Mouse (Mus musculus) neural tube, embryonic 13.5 days (tissue): ENCODE data around the gene Fgfbp3. TPM values are rescaled to one million over a fixed set of nuclear protein-coding genes. Genes with fewer than 3 reads are reported as not detected.

ENCODE experiments used
- ATAC-seq: fragments of 200-750 bp; cut with Nextera tagmentation; 2 replicates; pipeline ENCODE4 v1.8.0; 2017; ENCODE audit warnings: low read depth, mild to moderate bottlenecking, moderate TSS enrichment, moderate library complexity
- H3K27ac ChIP-seq: fragments of 300-500 bp; sonication (generic); replicated peaks from 2 replicates; pipeline ENCODE4 v1.5.1; 2015; ENCODE audit warnings: moderate library complexity, mild to moderate bottlenecking, inconsistent platforms
- H3K27me3 ChIP-seq: fragments of 300-500 bp; sonication (generic); 2 replicates; pipeline ENCODE4 v1.6.1; 2015; ENCODE audit warnings: mild to moderate bottlenecking, inconsistent platforms
- H3K36me3 ChIP-seq: fragments of 300-500 bp; sonication (generic); 2 replicates; pipeline ENCODE4 v1.6.1; 2015; ENCODE audit warnings: mild to moderate bottlenecking, inconsistent platforms
- H3K4me1 ChIP-seq: fragments of 300-500 bp; sonication (generic); replicated peaks from 2 replicates; pipeline ENCODE4 v1.6.1; 2015; ENCODE audit warnings: inconsistent platforms
- H3K4me2 ChIP-seq: fragments of 300-500 bp; sonication (generic); 2 replicates; pipeline ENCODE4 v1.6.1; 2015; ENCODE audit warnings: inconsistent platforms, mild to moderate bottlenecking, moderate library complexity
- H3K4me3 ChIP-seq: fragments of 300-500 bp; sonication (generic); 2 replicates; pipeline ENCODE4 v1.5.1; 2015; ENCODE audit warnings: mild to moderate bottlenecking, inconsistent platforms
- H3K9ac ChIP-seq: fragments of 300-500 bp; sonication (generic); 2 replicates; pipeline ENCODE4 v1.6.1; 2015; ENCODE audit warnings: moderate library complexity, mild to moderate bottlenecking, inconsistent platforms
- H3K9me3 ChIP-seq: fragments of 300-500 bp; sonication (generic); 2 replicates; pipeline ENCODE4 v1.6.1; 2016; ENCODE audit warnings: inconsistent platforms
- WGBS: fragments of 180-500 bp; shearing (Covaris S2); methylation state at CpG from one replicate; pipeline ENCODE4 v1.1.7; 2015; 5-methylcytosine and 5-hydroxymethylcytosine counted together
- polyA plus RNA-seq: library from polyadenylated mRNA; unstranded; fragments of >200 nt; fragmentation: Nextera tagmentation; extraction: Ambion mirVana; gene quantifications from 2 replicates; pipeline ENCODE4 v1.2.1, GENCODE M21; 2015

The Fgfbp3 gene
- polyA plus RNA-seq, 1 experiment from 2014 or later, result 124 TPM

DNA sequence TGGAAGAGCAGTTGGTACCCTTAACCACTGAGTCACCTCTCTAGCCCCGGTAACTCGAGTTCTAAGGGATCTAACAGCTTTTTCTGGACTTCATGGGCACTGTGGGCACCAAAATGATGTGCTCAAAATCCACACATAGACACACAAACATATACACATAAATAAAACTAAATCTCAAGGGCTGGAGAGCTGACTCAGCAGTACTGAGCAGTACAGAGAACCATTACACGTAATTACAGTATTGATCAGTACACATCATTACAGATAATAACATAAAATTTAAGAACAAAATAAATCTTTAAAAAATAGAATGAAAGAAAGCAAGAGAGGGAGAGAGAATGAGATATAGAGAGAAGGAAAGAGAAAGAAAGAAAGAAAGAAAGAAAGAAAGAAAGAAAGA, 10.3 kb downstream of the Fgfbp3 start:
- Histone ChIP-seq H3K4me3 (no peak overlapping the region), H3K27ac (no peak overlapping the region), H3K36me3 (no peaks in the 10 kb centered on the region), H3K4me1 (peaks cover 15% of the 10 kb centered on the region; the same call in 1 of the 2 replicates), H3K4me2 (no peak overlapping the region), H3K27me3 (0 out of 2 replicates have a peak, but pooled peaks cover 5% of the 10 kb centered on the region), H3K9ac (no peak overlapping the region), H3K9me3 (no peaks in the 10 kb centered on the region)
- WGBS, result 86% methylated on average over 3 of the region's 3 CpGs
- ATAC-seq, result no peak

DNA sequence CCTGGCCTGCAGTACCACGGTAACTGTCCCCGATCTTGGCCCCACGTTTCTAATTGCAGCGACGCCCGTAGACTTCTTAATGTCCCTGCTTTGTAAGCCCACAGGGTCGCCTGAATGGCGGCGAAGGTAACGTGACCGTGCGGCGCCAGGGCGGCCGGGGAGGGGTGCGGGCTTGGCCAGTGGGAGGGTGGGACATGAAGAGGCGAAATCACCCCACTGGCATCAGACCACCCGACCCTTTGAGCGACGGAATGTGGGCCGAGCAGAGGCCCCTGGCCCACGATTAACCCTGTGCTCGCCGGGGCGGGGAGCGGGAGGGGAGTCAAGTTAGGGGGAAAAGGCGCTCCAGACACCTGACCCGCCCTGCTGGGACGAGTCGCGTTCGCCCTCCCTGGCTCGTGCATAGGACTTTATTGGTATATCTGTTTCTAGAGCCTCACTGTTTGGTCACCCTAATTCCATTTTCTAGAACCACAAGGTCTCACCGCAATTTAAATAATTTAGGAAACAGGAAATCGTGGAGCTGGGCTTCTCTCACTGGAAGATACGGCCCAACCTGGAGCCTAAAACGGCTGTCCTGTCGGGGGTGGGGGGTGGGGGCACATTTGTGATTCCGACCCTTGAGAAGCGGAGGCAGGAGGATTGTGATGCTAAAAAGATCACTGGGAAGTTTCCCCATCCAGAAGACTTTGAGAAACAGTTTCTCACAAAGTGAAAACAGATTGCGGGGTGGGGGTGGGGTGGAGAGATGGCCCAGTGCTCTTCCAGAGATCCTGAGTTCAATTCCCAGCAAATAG, 15.0 kb downstream of the Fgfbp3 start:
- no peaks in the 10 kb centered on the region for H3K36me3 ChIP-seq
- peaks cover 15% of the 10 kb centered on the region for H3K4me1 ChIP-seq
- H3K9ac ChIP-seq, result peak overlapping the region; percentile 73
- WGBS, result 2% methylated on average over 41 of the region's 41 CpGs
- H3K27ac ChIP-seq, result peak overlapping the region; percentile 75
- no peaks in the 10 kb centered on the region; the same call in 1 of the 2 replicates for H3K27me3 ChIP-seq
- H3K4me3 ChIP-seq, result peak overlapping the region; percentile 48
- no peaks in the 10 kb centered on the region for H3K9me3 ChIP-seq
- peak overlapping the region; percentile 66 for H3K4me2 ChIP-seq
- peak; percentile 91 for ATAC-seq

DNA sequence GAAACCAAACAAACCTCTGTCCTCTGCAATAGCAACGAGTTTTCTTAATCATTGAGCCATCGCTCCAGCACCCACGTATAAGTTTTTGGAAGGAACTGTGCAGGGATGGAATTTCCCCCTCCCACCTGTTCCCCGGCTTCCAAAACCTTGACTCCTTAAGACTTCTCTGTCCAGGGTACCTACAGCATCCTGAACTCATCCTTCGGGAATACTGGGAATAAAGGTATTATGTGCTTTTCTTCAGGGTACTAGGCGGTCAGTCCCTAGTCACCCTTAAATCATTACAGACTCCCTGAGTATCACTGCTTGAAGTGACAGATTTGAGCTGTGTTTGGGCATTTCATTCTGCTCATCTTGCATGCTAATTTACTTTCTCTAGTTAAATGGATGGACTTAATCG, 16.0 kb downstream of the Fgfbp3 start:
- peak overlapping the region; percentile 48 for H3K4me3 ChIP-seq
- H3K27me3 ChIP-seq, result no peaks in the 10 kb centered on the region; the same call in 1 of the 2 replicates
- H3K27ac ChIP-seq, result peak overlapping the region; percentile 75
- no peaks in the 10 kb centered on the region for H3K9me3 ChIP-seq
- peak overlapping the region; percentile 66 for H3K4me2 ChIP-seq
- 31% methylated on average over 7 of the region's 7 CpGs for WGBS
- no peaks in the 10 kb centered on the region for H3K36me3 ChIP-seq
- peaks cover 15% of the 10 kb centered on the region for H3K4me1 ChIP-seq
- peak overlapping the region; percentile 73; the same call in 1 of the 2 replicates for H3K9ac ChIP-seq
- no peak for ATAC-seq

DNA sequence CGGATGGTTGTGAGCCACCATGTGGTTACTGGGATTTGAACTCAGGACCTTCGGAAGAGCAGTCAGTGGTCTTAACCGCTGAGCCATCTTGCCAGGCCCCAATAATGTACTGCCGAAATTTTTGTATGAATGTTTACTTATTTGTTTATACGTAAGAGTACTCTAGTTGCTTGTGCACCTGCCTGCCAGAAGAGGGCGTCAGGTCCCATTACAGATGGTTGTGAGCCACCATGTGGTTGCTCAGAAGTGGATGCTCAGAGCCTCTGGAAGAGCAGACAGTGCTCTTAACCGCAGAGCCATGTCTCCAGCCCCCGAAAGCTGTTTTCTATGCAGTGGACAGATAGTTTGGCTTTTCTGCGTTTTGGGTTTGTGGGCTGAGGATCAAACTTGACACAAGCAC, 21.6 kb downstream of the Fgfbp3 start:
- 42% methylated on average over 9 of the region's 9 CpGs for WGBS
- peak overlapping the region; percentile 79; the same call in 1 of the 2 replicates for H3K27ac ChIP-seq
- no peak overlapping the region for H3K9ac ChIP-seq
- no peak overlapping the region for H3K4me3 ChIP-seq
- peaks cover 11% of the 10 kb centered on the region; the same call in 1 of the 2 replicates for H3K27me3 ChIP-seq
- H3K36me3 ChIP-seq, result peaks cover 20% of the 10 kb centered on the region
- H3K9me3 ChIP-seq, result no peaks in the 10 kb centered on the region
- no peak for ATAC-seq
- H3K4me1 ChIP-seq, result peaks cover 19% of the 10 kb centered on the region
- H3K4me2 ChIP-seq, result no peak overlapping the region

DNA sequence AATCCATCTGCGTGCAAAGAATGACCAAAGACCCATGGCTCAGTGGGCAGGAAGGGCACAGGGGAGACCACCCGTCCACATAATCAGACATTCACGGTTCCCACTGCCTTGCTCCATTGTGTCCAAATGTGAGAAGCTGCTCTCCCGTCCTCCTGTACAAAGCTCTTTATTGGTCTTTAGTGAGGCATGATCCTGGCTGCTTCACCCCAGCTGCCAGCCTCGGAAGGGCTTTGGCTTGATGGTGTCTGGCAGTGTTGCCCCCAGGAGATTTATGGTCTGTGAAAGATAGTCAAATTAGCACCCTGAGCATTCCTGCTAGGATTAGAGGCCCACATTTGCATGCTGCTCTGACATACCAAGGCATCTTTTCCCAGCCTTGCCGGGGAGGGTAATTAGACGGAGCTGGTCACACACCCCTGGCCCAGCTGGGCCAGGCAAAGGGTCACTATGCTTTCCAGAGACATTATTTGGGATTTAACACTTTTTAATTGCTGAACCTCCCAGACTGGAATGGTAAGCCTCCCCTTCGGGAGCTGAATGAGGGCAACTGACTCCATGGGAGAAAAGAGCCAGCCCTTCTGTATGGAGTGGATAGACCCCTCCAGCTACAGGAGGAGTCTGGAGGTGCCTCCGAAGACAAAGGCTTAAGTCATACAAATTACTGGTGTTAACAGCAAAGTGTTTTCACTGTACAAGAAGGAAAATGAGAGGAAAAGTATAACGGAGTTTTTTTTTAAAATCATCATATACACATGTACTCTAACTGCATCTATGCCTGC, 22.4 kb downstream of the Fgfbp3 start:
- no peak overlapping the region for H3K4me3 ChIP-seq
- no peak overlapping the region for H3K9ac ChIP-seq
- peak; percentile 89 for ATAC-seq
- H3K4me1 ChIP-seq, result peaks cover 19% of the 10 kb centered on the region
- peaks cover 11% of the 10 kb centered on the region; the same call in 1 of the 2 replicates for H3K27me3 ChIP-seq
- H3K9me3 ChIP-seq, result no peaks in the 10 kb centered on the region
- 0 out of 2 replicates have a peak overlapping the region, but pooled peaks have one; percentile 2 for H3K4me2 ChIP-seq
- H3K36me3 ChIP-seq, result peaks cover 25% of the 10 kb centered on the region
- 5% methylated on average over 10 of the region's 10 CpGs for WGBS
- H3K27ac ChIP-seq, result peak overlapping the region; percentile 79

DNA sequence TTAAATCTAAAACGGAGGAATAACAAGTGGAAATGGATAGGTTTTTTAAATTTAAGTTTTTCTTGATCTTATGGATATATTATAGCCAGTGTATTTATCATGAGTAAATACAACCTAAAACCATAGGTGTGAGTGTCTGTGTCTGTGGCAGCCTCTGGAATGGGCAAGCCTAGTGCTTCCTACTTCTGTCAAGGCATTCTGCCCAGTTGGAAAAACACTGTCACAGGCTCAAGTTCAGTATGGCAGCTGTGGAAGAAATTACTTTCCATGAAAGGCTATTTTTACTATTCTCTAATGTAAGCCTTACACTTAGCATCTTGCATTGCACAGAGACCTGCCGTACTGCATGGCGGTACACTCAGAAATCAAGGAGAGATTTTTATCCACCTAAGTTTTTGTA, 27.7 kb downstream of the Fgfbp3 start:
- WGBS, result 96% methylated on average over 3 of the region's 3 CpGs
- H3K9me3 ChIP-seq, result no peaks in the 10 kb centered on the region

DNA sequence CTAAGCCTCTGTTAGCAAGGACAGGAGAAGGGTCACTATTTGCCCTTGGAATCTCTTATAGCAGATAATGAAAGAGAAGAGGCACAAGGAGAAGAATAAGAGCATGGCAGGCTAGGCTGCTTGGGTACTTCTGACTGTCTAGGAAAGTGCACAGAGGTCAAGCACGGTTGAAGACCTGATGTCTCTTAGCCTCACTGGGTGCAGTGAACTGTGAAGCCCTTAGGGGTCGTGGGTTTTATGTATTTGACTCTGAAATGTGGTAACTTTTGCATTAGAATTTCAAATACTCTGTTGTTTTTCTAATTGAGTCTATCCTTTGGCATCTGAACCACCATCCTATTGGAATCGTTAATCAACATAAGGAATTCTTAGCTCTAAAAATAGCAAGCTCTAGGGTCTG, 31.7 kb downstream of the Fgfbp3 start:
- H3K27me3 ChIP-seq, result no peaks in the 10 kb centered on the region
- ATAC-seq, result no peak
- peaks cover 92% of the 10 kb centered on the region for H3K36me3 ChIP-seq
- H3K9me3 ChIP-seq, result no peaks in the 10 kb centered on the region
- WGBS, result 38% methylated on average over 3 of the region's 3 CpGs
- H3K4me3 ChIP-seq, result no peak overlapping the region
- no peak overlapping the region for H3K27ac ChIP-seq
- no peaks in the 10 kb centered on the region for H3K4me1 ChIP-seq
- H3K4me2 ChIP-seq, result no peak overlapping the region
- no peak overlapping the region for H3K9ac ChIP-seq

More for the DNA sequence above, 27.7 kb downstream of the Fgfbp3 start:
- no peak overlapping the region for H3K27ac ChIP-seq
- H3K27me3 ChIP-seq, result 0 out of 2 replicates have a peak, but pooled peaks cover 11% of the 10 kb centered on the region
- H3K4me1 ChIP-seq, result peaks cover 12% of the 10 kb centered on the region
- H3K4me2 ChIP-seq, result no peak overlapping the region
- H3K4me3 ChIP-seq, result no peak overlapping the region
- no peak for ATAC-seq
- no peak overlapping the region for H3K9ac ChIP-seq
- H3K36me3 ChIP-seq, result peaks cover 74% of the 10 kb centered on the region

DNA sequence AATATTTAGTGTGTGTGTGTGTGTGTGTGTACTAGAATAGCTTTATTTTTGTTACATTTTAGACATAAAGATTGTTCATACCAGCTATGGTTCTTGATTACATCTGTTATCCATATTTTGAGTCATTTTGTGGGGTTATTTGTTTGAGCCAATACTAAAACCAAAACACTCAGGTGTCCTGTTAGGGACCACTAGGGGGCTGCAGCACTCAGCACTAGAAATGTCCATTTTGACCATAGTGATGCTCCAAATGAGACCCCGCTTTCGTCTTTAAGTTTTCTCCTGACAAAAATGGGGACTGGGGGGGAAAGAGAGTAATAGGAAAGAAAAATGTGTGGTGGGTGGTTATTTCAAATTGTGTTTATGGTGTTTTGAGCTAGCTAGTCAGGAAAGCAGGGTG, 33.1 kb downstream of the Fgfbp3 start:
- no peaks in the 10 kb centered on the region for H3K9me3 ChIP-seq
- no peak for ATAC-seq
- H3K4me3 ChIP-seq, result no peak overlapping the region
- H3K27me3 ChIP-seq, result no peaks in the 10 kb centered on the region
- no peak overlapping the region for H3K9ac ChIP-seq
- no peak overlapping the region for H3K27ac ChIP-seq
- H3K4me1 ChIP-seq, result no peaks in the 10 kb centered on the region
- H3K4me2 ChIP-seq, result no peak overlapping the region
- 72% methylated on average over 2 of the region's 2 CpGs for WGBS
- H3K36me3 ChIP-seq, result peaks cover 96% of the 10 kb centered on the region

DNA sequence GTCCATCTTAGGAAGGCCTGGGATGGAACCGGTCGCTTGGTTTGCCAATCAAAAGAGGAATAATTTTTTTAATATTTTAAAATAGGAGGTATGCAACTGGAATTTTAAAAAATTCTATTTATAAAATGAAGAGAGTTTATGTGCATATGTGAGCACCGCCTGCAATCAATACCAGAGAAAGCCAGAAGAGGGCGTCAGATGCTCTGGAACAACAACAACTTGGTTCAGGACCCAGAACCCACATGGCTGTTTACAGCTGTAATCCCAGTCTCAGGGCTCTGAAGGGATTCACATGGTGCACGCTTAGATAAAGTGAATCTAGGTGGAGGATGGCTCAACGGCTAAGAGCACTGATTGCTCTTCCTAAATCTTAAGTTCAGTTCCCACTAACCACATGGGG, 36.3 kb downstream of the Fgfbp3 start:
- WGBS, result 76% methylated on average over 6 of the region's 6 CpGs
- 0 out of 2 replicates have a peak, but pooled peaks have one; percentile 8 for ATAC-seq
- H3K27me3 ChIP-seq, result no peaks in the 10 kb centered on the region

DNA sequence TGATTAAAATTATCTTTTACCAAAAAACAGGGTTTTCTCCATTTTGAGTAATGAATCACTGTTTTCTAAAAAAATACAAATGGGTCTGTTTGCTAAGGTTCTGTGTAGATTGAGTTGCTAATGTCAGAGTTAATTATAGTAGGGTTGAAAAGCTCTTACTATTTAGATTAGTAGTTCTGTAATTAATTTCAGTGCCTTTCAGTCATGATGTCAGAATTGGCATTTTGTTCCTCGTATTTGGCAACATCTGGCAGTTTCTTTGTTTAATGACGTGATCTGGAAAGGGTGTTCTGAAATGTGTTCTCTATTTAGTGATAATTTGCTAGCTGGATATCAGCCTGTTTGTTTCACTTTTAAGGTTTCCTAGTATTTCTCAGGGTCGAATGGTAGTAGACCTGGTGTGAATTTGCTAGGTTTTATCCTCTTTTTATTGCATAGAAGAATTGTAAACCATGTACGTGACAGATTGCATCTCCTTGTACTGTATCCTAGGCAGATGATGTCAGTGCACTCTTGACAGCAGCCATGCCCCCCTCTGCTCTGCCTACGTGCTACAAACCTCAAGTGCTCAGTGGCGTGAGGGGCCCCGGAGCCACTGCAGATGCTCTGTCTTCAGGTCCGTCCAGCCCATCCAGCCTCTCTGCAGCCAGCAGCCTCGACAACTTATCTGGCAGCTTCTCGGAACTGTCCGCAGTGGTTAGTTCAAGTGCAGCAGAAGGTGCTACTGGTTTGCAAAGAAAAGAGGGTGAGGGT, 40.5 kb downstream of the Fgfbp3 start:
- Histone ChIP-seq H3K27ac (no peak overlapping the region; the same call in 1 of the 2 replicates), H3K4me1 (no peaks in the 10 kb centered on the region), H3K4me2 (no peak overlapping the region), H3K4me3 (no peak overlapping the region), H3K9ac (no peak overlapping the region), H3K27me3 (no peaks in the 10 kb centered on the region), H3K9me3 (no peaks in the 10 kb centered on the region), H3K36me3 (peaks cover 91% of the 10 kb centered on the region)
- 80% methylated on average over 11 of the region's 11 CpGs for WGBS
- ATAC-seq, result no peak

More for the DNA sequence above, 36.3 kb downstream of the Fgfbp3 start:
- Histone ChIP-seq H3K4me1 (no peaks in the 10 kb centered on the region), H3K9ac (no peak overlapping the region), H3K4me2 (no peak overlapping the region), H3K27ac (no peak overlapping the region), H3K9me3 (no peaks in the 10 kb centered on the region), H3K4me3 (no peak overlapping the region), H3K36me3 (peaks cover 93% of the 10 kb centered on the region)

DNA sequence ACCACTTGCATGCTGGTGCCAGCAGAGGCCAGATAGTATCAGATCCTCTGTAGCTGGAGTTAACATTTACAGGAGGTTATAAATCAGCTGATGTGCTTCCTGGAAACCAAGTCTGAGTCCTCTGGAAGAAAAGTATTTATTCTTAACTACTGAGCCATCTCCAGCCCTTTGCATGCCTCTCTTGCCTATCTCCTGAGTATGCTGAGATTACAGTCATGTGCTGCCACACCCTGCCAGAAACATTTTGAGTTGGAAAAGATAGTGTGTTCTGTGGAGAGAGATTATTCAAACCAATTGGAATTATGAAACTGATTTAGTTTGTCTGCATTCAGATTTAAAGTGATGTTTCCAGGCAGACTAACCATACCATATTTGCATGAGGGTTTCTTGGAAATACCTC, 42.1 kb downstream of the Fgfbp3 start:
- Histone ChIP-seq H3K4me1 (no peaks in the 10 kb centered on the region), H3K27me3 (no peaks in the 10 kb centered on the region), H3K36me3 (peaks cover 89% of the 10 kb centered on the region), H3K4me2 (no peak overlapping the region), H3K27ac (no peak overlapping the region), H3K4me3 (no peak overlapping the region), H3K9me3 (no peaks in the 10 kb centered on the region), H3K9ac (no peak overlapping the region)
- ATAC-seq, result no peak
